Mouse (Mus musculus) cerebellum, adult (tissue): ENCODE measurements at regions not wholly inside any gene's neighbourhood (a gene's known extent, or its start where the extent isn't known, plus 50 kb on each side); places are given as distances from the start of the nearest gene placed in this dataset.
"Not testable (repeated sequence)": the region's sequence is repeated elsewhere in the genome, so short reads cannot be mapped to it uniquely, and the experiment has no call there.

ENCODE experiments used
- ATAC-seq: cut with Nextera tagmentation; 2 replicates; pipeline ENCODE4 v1.9.2; 2017; ENCODE audit warnings: mild to moderate bottlenecking, moderate library complexity, mixed read lengths; ENCODE audit not compliant: insufficient number of reproducible peaks, low FRiP score, low TSS enrichment

DNA sequence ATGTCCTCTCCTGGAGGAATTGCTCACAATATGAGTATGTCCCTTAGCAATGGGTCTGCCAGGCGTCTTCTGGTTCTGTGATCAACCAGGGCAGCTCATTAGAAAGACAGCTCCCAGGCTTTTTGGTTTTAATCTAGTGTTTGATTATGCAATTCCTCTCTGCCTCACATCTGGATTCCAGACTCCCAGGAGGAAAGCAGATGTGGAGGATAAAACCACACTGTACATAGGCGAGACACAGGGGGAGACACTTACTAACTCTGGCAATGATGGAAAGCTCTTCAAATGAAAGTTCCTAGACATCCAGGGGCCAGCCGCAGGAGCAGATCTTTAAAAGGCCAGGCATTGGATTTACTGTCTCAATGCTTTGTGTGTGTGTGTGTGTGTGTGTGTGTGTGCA lies 116.4 kb upstream of the Tet2 start:
- ATAC-seq: no peak

GRCm38 (mm10) chr3:133664914-133665313 lies 120.0 kb upstream of the Tet2 start:
- ATAC-seq: no peak

DNA sequence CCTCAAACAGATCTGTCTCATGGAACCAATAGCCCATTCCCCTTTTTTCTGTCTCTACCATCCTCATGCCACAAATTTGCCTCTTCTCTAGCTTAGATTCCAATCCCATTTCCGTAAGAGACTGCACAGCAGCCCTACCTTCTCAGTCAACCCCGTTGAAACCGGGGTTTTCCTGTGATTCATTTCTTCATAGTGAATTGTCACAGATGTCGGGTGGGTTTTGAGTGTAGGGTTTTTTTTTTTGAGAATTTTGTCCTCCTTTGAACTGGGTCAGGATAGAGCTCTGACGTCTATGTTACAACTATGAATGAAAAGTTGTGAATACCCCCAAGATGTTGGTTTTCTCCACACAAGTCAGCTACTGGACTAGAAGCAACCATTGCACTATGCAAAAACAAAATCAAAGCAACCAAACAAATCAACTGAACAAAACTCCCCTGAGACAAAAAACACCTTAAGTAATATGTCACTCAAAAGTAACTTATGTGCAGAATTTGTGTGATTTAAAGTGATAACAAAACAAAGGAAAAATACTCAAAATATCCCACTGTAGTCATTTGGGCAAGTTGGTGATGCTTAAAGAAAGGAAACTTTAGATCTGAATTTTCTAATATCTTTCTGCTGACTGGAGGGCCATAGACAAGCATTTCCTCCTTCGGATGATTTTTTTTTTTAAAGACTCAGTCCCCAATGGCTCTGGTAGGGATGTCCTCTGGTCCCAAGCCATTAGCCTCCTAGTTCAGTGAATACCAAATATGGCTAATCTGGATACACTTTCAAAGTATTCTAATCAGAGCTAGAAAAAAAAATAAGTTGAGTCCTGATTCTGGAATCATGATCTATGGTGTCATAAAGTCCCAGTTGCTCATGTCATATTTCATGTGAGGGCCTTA lies 120.7 kb upstream of the Tet2 start:
- ATAC-seq: no peak

GRCm38 (mm10) chr3:133672742-133673447 lies 128.0 kb upstream of the Tet2 start:
- peak; percentile 52; the same call in 1 of the 2 replicates for ATAC-seq

DNA sequence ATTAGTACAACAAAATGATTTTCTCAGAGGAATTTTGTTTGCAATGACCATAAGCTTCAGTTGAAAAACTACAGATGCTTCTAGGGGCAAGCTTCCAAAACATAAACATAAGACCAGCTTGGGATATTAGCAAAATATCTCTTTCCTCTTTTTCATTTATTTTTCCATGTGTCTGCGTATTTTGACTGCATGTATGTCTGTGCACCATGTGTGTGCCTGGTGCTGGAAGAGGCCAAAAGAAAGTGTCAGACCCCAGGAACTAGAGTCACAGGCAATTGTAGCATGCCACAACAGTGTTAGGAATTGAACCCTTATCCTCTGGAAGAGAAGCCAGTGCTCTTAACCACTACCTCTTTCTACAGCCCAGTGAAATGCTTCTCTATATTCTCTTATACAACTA lies 133.0 kb upstream of the Tet2 start:
- ATAC-seq: no peak

- ATAC-seq: no peak
Measured at GRCm38 (mm10) chr3:133679891-133680290, 135.0 kb upstream of the Tet2 start.

DNA sequence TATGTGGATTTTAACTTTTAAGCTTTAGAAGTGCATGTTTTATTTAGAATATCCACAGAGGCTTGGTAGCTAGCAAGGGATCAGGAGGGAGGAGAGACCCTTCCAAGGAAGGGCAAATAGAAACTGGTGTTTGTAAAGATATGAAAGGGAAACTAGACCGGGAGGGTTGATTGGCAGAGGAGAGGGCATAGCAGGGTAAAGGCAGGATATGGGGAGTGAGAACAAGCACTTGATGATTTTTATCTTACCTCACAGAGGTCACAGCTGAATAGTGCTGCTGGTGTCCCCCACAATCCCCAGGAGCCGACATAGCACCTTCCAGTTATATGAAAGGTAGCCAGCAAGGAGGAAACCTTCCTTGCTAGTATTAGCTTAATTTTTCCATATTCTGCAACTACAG lies 135.4 kb upstream of the Tet2 start:
- ATAC-seq: no peak

- no peak for ATAC-seq
Measured at GRCm38 (mm10) chr3:133680805-133681204, 135.9 kb upstream of the Tet2 start.

- no peak for ATAC-seq
Measured at GRCm38 (mm10) chr3:133684196-133684743, 139.3 kb upstream of the Tet2 start.

GRCm38 (mm10) chr3:133684747-133685146 lies 139.8 kb upstream of the Tet2 start:
- ATAC-seq: no peak

DNA sequence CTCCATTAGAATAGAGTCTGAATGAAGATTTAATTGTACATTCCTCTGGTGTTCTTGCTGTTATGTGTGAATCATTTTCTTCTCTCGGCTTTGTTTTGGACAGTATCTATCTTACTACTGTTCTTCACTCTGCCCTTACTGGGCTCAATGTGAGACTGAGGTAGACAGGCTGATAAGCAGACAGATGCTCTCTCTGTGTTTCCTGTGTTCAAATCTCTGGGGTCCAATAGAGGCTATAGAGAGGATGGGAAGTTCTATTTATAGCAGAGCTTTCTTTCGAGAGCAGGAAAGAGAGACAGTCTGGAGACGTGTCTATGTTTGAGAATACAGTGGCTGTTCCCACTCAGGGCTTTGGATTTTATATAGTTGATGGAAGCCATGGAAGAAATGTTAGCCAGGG lies 140.5 kb upstream of the Tet2 start:
- no peak for ATAC-seq

DNA sequence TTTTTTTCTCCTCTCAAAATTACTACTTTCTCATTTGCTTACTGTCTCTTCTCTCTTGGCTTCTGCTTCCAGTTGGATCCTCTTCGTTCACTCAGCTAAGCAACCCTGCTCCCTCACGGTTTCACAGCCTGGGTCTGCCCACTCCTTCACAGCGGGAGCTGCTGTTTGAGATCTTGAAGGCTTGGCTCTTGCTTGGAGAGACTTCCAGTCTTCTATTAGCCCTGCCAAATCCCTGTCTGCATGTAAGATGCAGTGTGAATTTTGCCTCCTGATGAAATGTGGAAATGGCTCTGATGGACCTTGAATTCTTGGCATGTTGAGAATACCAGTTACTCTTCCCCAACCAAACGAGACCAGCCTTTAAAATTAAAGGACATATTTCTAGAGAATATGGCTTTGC lies 149.1 kb upstream of the Tet2 start:
- ATAC-seq: no peak

DNA sequence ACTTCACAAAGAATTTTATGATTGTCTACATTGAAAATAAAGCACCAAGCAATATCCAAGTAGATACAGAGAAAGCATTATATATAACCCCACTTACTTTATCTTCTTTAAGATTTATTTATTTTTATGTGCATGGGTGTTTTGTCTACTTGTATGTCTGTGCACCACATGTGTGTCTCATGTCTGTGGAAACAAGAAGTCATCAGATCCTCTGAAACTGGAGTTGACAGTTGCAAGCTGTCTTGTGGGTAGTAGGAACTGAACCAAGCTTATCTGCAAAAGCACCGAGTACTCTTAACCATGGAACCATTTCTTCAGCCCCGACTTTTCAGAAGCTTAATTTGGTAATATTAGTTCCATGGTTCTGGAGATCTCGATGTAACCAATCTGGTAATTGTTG lies 151.2 kb upstream of the Tet2 start:
- ATAC-seq: no peak

- not testable (repeated sequence) for ATAC-seq
Measured at GRCm38 (mm10) chr3:133704849-133705248, 159.9 kb upstream of the Tet2 start.

DNA sequence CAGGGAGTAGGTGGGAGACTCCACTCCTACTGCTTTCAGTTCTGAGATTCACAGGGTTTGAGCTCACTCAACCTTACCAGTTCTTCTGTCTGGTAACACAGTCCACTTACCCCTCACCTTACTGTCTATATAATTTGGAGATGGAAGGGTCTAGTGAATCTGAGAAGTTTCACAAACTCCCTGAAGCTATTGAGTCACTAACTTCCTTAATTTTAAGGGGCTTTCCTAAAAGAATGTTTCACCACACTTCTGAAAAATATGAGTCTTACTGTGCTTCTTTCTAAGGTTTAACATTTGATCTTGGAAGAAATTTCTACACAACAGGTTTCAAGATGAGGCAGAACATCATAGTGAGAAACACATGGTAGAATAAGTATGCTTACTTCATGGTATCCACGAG lies 166.6 kb upstream of the Tet2 start:
- no peak for ATAC-seq

- no peak for ATAC-seq
Measured at GRCm38 (mm10) chr3:133722550-133723290, 177.8 kb upstream of the Tet2 start.

DNA sequence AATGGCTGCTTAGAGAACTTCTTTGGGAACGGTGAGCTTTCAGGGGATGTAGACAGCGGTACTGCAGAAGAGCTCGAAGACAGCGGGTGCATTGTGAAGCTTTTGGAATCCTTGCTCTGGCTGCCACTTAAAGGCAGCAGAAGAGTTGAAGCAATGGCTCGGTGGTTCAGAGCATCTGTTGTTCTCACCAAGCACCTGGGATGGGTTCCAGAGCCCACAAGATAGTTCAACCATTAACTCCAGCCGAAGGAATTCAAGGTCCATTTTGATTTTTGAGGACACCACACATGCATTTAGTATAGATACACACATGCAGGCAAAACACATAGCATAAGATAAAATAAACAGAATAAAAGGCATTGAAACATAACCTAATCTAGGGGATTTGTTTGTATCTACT lies 181.9 kb upstream of the Tet2 start:
- no peak for ATAC-seq

DNA sequence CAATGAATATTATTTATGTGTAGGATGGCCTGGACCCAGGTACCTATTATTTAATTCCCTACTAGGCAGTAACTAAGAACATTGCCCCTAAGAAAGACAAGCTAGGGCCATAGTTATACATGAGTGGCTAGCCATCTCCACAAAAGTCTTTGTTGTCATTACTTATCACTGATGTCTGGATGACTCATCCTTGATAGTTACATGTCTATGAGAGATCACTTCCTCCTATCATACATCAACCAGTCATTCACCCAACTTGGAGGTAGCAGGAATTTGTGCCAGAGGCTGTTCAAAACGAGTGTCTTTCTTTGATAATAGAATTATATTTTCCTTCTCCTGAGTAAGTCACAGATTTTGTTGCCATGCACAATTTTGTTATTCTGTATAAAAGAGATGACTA lies 190.7 kb upstream of the Tet2 start:
- ATAC-seq: no peak

DNA sequence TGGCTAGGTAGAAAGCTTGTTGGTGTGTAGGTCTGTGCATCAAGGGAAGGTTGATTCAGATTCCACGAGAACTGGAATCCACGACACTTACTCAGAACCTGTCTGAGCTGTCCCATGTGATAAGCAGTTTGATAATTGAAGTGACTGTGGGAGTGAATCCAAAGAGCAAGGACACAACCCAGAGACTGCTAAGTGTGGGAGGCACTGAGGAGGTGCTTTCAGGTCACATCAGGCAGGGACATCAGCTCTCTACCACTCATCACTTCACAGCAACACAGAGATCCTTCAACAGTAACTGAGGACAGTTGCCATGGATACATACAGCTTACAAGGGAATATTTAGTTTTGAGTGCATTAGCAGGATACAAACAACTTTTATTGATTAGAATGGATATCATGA lies 194.0 kb upstream of the Tet2 start:
- no peak for ATAC-seq

- ATAC-seq: no peak
Measured at GRCm38 (mm10) chr3:133744552-133745118, 199.7 kb upstream of the Tet2 start.
